Mouse (Mus musculus) bone marrow, adult 2 months (tissue): ENCODE measurements around the gene Mettl14.
"Not testable (repeated sequence)": the region's sequence is repeated elsewhere in the genome, so short reads cannot be mapped to it uniquely, and the experiment has no call there.

Experiments
- CTCF ChIP-seq: fragments of 200-500 bp; IDR thresholded peaks from 2 replicates; pipeline ENCODE4 v1.5.1; 2011; ENCODE audit warnings: low read length, control low read depth; ENCODE audit not compliant: control insufficient read depth, insufficient read depth
- POLR2A ChIP-seq: fragments of 200-500 bp; IDR thresholded peaks from 2 replicates; pipeline ENCODE4 v1.6.1; 2011; ENCODE audit warnings: low read depth, mild to moderate bottlenecking, control low read depth, low read length, borderline replicate concordance; ENCODE audit not compliant: control insufficient read depth

- TF ChIP-seq CTCF, POLR2A: not testable (repeated sequence)
Measured at GRCm38 (mm10) chr3:123386157-123386780, 361 bp upstream of the Mettl14 start.
